Mouse (Mus musculus): ENCODE measurements around the gene Polr2e. TPM values are rescaled to one million over a fixed set of nuclear protein-coding genes. Genes with fewer than 3 reads are reported as not detected.
A peak's percentile ranks its signal among the peaks of the same experiment; 100 is the strongest.

Gene Polr2e
- total RNA-seq, 2 experiments from 2014 or later = 58.4 to 70.7 TPM

DNA sequence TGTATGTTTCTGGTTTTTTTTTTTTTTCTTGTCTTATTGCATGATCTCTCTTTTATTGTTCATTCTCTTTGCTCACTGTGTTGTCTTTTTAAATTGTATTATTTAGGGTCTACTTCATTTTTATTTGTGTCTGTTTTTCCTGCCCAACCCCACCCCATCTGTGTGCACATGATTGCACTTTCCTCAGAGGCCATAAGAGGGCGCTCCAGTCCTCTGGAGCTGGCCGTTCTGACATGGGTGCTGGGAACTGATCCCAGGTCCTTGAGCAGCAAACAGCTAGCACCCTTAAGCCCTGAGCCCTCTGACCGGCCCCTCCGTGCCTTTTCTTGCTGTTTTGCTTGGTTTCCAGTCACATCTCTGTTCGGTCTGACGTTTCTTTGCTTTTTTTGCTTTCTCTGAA lies 48.0 kb downstream of the Polr2e start:
- ATAC-seq (ENCODE audit: poor library complexity, severe bottlenecking) = no peak

- ATAC-seq (ENCODE audit: poor library complexity, severe bottlenecking) = no peak
These were observed 48.5 kb downstream of the Polr2e start for GRCm38 (mm10) chr10:79991099-79991498.

- ATAC-seq (ENCODE audit: poor library complexity, severe bottlenecking) = no peak
These were observed 49.7 kb downstream of the Polr2e start for GRCm38 (mm10) chr10:79989870-79990269.

GRCm38 (mm10) chr10:79989272-79989786 lies 50.3 kb downstream of the Polr2e start:
- no peak for ATAC-seq (ENCODE audit: poor library complexity, severe bottlenecking)

DNA sequence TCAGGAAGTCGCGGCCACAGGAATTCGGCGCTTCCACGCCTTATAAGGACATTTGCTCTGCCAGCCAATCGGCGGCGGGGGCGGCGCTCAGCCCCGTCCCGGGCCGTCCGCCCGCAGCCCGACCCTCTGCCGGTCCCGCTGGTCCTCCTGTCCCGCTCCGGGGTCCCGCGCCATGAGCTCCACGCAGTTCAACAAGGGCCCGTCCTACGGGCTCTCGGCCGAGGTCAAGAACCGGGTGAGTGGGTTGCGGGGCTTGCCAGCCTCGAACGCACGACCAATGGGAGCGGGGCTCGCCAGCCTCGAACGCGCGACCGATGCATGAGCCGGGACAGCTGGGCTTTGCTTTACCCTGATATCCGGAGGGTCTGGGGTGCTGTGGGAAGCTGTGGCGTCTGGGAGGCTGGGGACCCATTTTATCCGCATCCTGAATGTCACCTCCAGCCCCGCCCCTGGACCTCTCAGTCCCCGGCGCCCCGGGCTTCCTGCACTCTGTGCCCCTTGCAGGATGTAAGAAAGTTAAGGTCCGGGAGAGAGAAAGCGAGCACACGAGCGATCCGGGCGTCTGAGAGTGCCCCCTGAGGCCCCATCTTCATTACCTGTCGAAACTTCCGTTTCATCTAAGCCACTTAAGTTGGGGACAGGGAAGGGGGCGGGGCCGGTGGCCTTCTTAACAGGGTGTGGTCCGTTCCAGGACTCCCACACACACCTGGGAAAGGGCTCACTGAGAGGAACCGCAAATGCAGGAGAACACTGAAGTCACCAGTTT lies 50.9 kb downstream of the Polr2e start, which contains the start of gene Cnn2:
Gene Cnn2 (plus strand): TSS at position 79 of the 766 bp plus-strand sequence.
- no peak for ATAC-seq (ENCODE audit: poor library complexity, severe bottlenecking)

GRCm38 (mm10) chr10:79987771-79988505 lies 51.7 kb downstream of the Polr2e start:
- ATAC-seq (ENCODE audit: poor library complexity, severe bottlenecking) = no peak

GRCm38 (mm10) chr10:79986963-79987362 lies 52.6 kb downstream of the Polr2e start:
- peak; percentile 45 for ATAC-seq (ENCODE audit: poor library complexity, severe bottlenecking)

GRCm38 (mm10) chr10:79986232-79986878 lies 53.2 kb downstream of the Polr2e start:
- ATAC-seq (ENCODE audit: poor library complexity, severe bottlenecking) = no peak

Other genes starting within 250 kb of the Polr2e start
Only the 30 nearest of the 32 such genes appear.
- not detected in 2 replicates for gene Misp, start 218.8 kb downstream of the Polr2e start, total RNA-seq (2015)
- gene Misp, start 218.8 kb downstream of the Polr2e start, total RNA-seq (2017) = not detected in 2 replicates
- 138 and 144 TPM in 2 replicates for gene Ptbp1, start 185.4 kb downstream of the Polr2e start, total RNA-seq (2015)
- 97.9 and 133 TPM in 2 replicates for gene Ptbp1, start 185.4 kb downstream of the Polr2e start, total RNA-seq (2017)
- gene Prtn3, start 165.3 kb downstream of the Polr2e start, total RNA-seq (2015) = 322 and 372 TPM in 2 replicates
- 92.6 and 97.3 TPM in 2 replicates for gene Prtn3, start 165.3 kb downstream of the Polr2e start, total RNA-seq (2017)
- gene Plppr3, start 165.2 kb downstream of the Polr2e start, total RNA-seq (2015) = 6.2 and 10.6 TPM in 2 replicates
- gene Plppr3, start 165.2 kb downstream of the Polr2e start, total RNA-seq (2017) = 13.2 and 17.6 TPM in 2 replicates
- gene Elane, start 153.5 kb downstream of the Polr2e start, total RNA-seq (2015) = 348 and 366 TPM in 2 replicates
- gene Elane, start 153.5 kb downstream of the Polr2e start, total RNA-seq (2017) = 161 and 164 TPM in 2 replicates
- not detected in 2 replicates for gene Cfd, start 148.9 kb downstream of the Polr2e start, total RNA-seq (2015)
- gene Cfd, start 148.9 kb downstream of the Polr2e start, total RNA-seq (2017) = not detected in 2 replicates
- 12.0 and 13.6 TPM in 2 replicates for gene Med16, start 130.9 kb downstream of the Polr2e start, total RNA-seq (2015)
- gene Med16, start 130.9 kb downstream of the Polr2e start, total RNA-seq (2017) = 17.5 and 18.0 TPM in 2 replicates
- gene Gm26602, start 128.9 kb downstream of the Polr2e start, total RNA-seq (2015) = not detected in 2 replicates
- not detected in 2 replicates for gene Gm26602, start 128.9 kb downstream of the Polr2e start, total RNA-seq (2017)
- 0.18 and 0.29 TPM in 2 replicates for gene Kiss1r, start 122.8 kb downstream of the Polr2e start, total RNA-seq (2015)
- gene Kiss1r, start 122.8 kb downstream of the Polr2e start, total RNA-seq (2017) = 0.26 and 0.77 TPM in 2 replicates
- 118 and 121 TPM in 2 replicates for gene R3hdm4, start 118.6 kb downstream of the Polr2e start, total RNA-seq (2015)
- gene R3hdm4, start 118.6 kb downstream of the Polr2e start, total RNA-seq (2017) = 92.1 and 134 TPM in 2 replicates
- 36.7 and 38.7 TPM in 2 replicates for gene Arid3a, start 112.8 kb downstream of the Polr2e start, total RNA-seq (2015)
- gene Arid3a, start 112.8 kb downstream of the Polr2e start, total RNA-seq (2017) = 59.2 and 67.8 TPM in 2 replicates
- 10.6 and 15.7 TPM in 2 replicates for gene Wdr18, start 79.6 kb downstream of the Polr2e start, total RNA-seq (2015)
- gene Wdr18, start 79.6 kb downstream of the Polr2e start, total RNA-seq (2017) = 7.8 TPM in 2 replicates
- gene Grin3b, start 69.1 kb downstream of the Polr2e start, total RNA-seq (2015) = not detected in 2 replicates
- 0.18 TPM in 1 of 2 replicates, not detected in the other for gene Grin3b, start 69.1 kb downstream of the Polr2e start, total RNA-seq (2017)
- gene Tmem259, start 55.5 kb downstream of the Polr2e start, total RNA-seq (2015) = 51.6 and 52.2 TPM in 2 replicates
- 52.1 and 53.2 TPM in 2 replicates for gene Tmem259, start 55.5 kb downstream of the Polr2e start, total RNA-seq (2017)
- 174 and 175 TPM in 2 replicates for gene Cnn2, start 51.2 kb downstream of the Polr2e start, total RNA-seq (2015)
- 286 and 299 TPM in 2 replicates for gene Cnn2, start 51.2 kb downstream of the Polr2e start, total RNA-seq (2017)
- gene Abca7, start 43.3 kb downstream of the Polr2e start, total RNA-seq (2015) = 32.6 and 34.7 TPM in 2 replicates
- gene Abca7, start 43.3 kb downstream of the Polr2e start, total RNA-seq (2017) = 33.6 and 37.4 TPM in 2 replicates
- 135 and 140 TPM in 2 replicates for gene Arhgap45, start 23.1 kb downstream of the Polr2e start, total RNA-seq (2015)
- 235 and 237 TPM in 2 replicates for gene Arhgap45, start 23.1 kb downstream of the Polr2e start, total RNA-seq (2017)
- gene Gpx4, start 7.4 kb upstream of the Polr2e start, total RNA-seq (2015) = 259 and 303 TPM in 2 replicates
- gene Gpx4, start 7.4 kb upstream of the Polr2e start, total RNA-seq (2017) = 375 and 378 TPM in 2 replicates
- 32.4 and 33.0 TPM in 2 replicates for gene Sbno2, start 65.8 kb upstream of the Polr2e start, total RNA-seq (2015)
- gene Sbno2, start 65.8 kb upstream of the Polr2e start, total RNA-seq (2017) = 41.9 and 46.7 TPM in 2 replicates
- 58.0 and 60.7 TPM in 2 replicates for gene Stk11, start 76.0 kb upstream of the Polr2e start, total RNA-seq (2015)
- gene Stk11, start 76.0 kb upstream of the Polr2e start, total RNA-seq (2017) = 142 and 146 TPM in 2 replicates
- 161 and 162 TPM in 2 replicates for gene Atp5d, start 98.8 kb upstream of the Polr2e start, total RNA-seq (2015)
- 31.0 and 34.7 TPM in 2 replicates for gene Atp5d, start 98.8 kb upstream of the Polr2e start, total RNA-seq (2017)
- gene Cbarp, start 101.0 kb upstream of the Polr2e start, total RNA-seq (2015) = 1.6 and 2.2 TPM in 2 replicates
- 1.4 TPM in 1 of 2 replicates, not detected in the other for gene Cbarp, start 101.0 kb upstream of the Polr2e start, total RNA-seq (2017)
- gene Midn, start 108.5 kb upstream of the Polr2e start, total RNA-seq (2015) = 29.5 and 29.6 TPM in 2 replicates
- gene Midn, start 108.5 kb upstream of the Polr2e start, total RNA-seq (2017) = 22.4 and 36.1 TPM in 2 replicates
- 11.7 and 13.8 TPM in 2 replicates for gene Cirbp, start 126.2 kb upstream of the Polr2e start, total RNA-seq (2015)
- 29.3 and 32.1 TPM in 2 replicates for gene Cirbp, start 126.2 kb upstream of the Polr2e start, total RNA-seq (2017)
- 19.3 and 21.0 TPM in 2 replicates for gene 1600002K03Rik, start 133.1 kb upstream of the Polr2e start, total RNA-seq (2015)
- gene 1600002K03Rik, start 133.1 kb upstream of the Polr2e start, total RNA-seq (2017) = 18.8 and 20.9 TPM in 2 replicates
- gene Efna2, start 139.7 kb upstream of the Polr2e start, total RNA-seq (2015) = 0.49 TPM in 1 of 2 replicates, not detected in the other
- gene Efna2, start 139.7 kb upstream of the Polr2e start, total RNA-seq (2017) = 0.12 TPM in 1 of 2 replicates, not detected in the other
- 34.0 and 46.2 TPM in 2 replicates for gene Mum1, start 186.6 kb upstream of the Polr2e start, total RNA-seq (2015)
- gene Mum1, start 186.6 kb upstream of the Polr2e start, total RNA-seq (2017) = 40.3 and 45.5 TPM in 2 replicates
- gene Ndufs7, start 209.3 kb upstream of the Polr2e start, total RNA-seq (2015) = 113 and 114 TPM in 2 replicates
- 84.8 and 86.1 TPM in 2 replicates for gene Ndufs7, start 209.3 kb upstream of the Polr2e start, total RNA-seq (2017)
- gene Gamt, start 221.2 kb upstream of the Polr2e start, total RNA-seq (2015) = 6.3 and 6.7 TPM in 2 replicates
- 4.4 and 10.2 TPM in 2 replicates for gene Gamt, start 221.2 kb upstream of the Polr2e start, total RNA-seq (2017)
- gene Dazap1, start 221.7 kb upstream of the Polr2e start, total RNA-seq (2015) = 39.0 and 41.4 TPM in 2 replicates
- 187 and 200 TPM in 2 replicates for gene Dazap1, start 221.7 kb upstream of the Polr2e start, total RNA-seq (2017)

Data from megakaryocyte, adult 5-6 weeks (primary cell).